Mouse (Mus musculus): ENCODE results near the gene Thap2.

Thap2 gene

DNA sequence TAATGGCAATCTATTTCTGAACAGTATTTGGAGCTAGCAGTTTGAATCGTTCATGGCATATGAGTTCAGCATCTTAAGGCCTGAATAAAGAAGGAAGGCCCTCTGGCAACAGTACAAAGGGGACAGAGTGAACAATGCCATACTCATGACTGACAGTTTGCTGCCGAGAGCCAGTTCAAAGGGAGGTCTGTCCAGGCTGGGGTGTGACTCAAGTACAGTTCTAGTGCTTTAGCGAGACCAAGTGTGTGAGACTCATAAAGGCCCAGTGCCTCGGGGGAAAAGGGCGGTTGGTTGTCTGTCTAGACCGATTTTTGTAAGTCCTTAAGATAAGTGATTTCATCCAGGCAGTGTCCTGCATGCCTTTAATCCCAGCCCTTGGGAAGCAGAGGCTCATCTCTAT, 29.7 kb downstream of the Thap2 start:
- DNase-seq (ENCODE audit: low spot score) = no peak

DNA sequence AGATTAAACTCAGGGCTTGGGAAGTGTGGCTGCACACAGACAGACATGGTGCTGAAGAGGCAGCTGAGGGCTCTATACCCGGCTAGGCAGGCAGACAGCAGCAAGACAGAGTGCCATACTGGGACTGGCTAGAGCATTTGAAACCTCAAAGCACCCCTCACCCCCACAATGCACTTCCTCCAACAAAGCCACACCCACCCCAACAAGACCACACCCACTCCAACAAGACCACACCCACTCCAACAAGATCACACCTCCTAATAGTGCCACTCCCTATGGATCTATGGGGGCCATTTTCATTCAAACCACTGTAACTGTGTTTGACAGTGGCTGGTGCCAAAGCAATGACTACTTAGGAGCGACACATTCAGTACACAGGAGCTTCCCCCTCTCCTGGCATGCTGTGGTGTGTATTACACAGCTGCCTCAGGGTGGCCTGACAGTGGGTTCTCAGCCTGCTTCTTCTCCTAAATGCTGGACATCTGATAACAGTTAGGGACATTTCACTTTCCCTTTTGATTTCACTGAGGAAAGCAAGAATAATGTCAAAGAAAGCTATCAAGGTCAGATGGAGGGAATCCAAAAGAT, 33.3 kb downstream of the Thap2 start:
- DNase-seq (ENCODE audit: low spot score) = no peak

DNA sequence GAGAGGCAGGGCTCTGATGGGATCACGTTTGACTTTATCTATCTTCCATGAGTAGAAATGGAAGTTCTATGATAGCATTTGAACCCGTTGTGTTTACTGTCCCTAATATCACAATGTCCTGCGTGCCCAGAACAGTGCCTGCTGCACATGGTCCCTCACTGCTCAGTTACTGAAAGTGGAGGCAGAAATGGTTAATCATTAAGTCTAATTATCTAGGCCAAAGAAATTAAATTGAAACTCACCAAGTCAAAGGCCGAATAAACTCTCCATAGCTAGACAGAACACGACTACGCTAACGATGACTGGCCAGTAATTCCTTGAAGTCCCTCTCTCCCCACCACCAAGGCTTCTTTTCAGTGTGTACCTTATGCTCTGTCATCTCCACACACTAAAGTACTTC, 34.7 kb downstream of the Thap2 start:
- no peak for DNase-seq (ENCODE audit: low spot score)

DNA sequence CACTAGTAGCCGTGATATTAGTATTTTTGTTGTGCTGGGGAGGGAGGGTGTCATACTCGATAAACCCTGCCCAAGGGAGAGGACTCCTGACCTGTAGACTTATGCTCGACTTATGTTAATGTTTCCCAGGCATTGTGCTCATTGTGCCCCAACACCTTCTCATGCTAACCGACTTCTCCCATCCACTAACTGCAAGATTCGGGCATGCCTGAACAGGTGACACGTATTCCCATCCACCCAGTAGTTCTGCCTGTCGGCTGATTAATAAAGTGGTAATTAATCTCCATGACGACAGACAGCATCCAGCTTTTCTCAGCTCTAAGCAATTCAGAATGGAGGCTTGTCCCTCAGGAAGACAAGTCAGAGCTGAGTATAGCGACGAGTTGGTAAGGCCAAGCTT, 35.2 kb downstream of the Thap2 start:
- DNase-seq (ENCODE audit: low spot score) = no peak

DNA sequence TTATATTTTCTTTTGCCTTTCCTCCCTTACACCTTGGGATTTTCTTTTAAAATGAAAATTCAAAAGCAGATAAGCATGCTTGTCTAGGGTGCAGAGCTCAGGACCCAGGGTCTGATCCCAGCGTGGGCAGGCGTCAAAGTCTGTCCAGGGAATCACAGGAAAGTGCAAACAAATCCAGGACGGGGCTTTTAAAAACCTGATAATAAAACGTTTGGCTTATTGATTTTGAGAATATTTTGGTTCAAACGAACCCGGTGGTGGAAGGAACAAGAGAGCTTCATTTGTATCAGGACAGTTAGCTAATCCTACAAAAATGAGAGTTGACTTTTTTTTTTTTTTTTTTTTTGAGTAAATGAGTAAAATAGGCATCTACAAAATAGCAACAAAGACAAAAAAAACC, 36.1 kb downstream of the Thap2 start:
- no peak for DNase-seq (ENCODE audit: low spot score)

DNA sequence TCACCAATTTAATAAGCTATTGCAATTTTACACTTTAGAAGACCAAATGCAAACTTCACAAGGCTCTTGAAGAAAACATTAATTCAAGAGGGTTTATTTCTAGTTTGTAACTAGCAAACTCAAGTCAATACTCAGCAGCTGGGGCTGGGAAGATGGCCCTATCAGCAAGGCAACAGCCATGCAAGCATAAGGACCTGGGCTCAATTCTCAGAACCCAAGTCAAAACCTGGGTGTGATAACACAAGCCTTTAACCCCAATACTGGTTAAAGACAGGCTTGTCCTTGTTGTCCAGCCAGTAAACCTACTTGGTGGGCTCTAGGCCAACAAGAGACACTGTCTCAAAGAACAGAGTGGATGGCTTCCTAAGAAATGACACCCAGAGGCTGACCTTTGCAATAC, 37.8 kb downstream of the Thap2 start:
- no peak for DNase-seq (ENCODE audit: low spot score)

DNA sequence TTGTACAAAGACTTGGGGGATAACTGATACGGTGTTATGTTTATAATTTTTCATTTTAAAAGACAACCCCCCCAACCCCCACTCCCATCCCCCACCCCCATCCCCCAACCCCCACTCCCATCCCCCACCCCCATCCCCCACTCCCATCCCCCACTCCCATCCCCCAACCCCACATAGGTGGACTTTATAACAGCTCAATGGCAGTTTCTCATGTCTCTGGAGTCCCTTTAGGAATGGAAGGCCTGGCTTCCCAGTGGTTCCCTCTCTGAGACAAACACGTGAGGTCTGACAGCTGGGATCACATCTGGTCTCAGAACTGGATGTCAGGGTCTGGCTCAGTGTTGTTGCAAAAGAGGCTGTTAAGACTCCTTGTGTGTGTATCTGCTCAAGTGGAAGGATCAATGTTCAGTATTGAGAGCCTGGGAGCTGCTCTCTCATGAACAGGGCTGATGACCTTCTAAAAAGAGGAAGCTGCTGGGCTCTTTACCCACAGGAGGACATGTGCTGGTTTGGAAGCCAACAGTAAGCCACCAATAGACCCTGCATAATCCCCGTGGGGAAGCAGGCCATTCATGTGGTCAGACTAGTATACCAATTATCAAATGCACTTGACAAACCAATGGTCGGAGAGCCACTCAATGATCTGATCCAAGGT, 41.3 kb downstream of the Thap2 start:
- no peak for DNase-seq (ENCODE audit: low spot score)

DNA sequence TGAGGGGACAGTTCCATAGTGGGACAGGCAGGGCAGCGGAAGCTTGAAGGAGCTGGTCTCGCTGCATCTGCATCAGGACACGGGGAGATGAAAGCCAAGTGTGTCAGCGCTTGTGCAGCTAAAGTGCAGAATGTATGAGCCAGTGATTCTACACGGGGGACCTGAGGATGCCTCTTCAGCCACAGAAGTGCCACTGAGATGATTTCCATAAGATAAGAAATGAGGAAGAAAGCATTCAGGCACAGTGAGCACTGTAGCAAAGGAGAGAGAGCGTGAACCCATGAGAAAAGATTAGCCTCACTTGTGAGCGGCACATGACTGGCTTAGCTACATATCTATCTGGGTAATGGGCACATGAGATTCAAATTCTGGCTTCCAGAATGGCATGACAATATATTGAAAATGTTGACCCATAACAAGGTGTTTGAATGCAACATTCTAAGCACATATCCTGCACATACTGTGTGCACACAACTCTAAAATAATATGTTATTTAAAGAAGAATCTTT, 44.4 kb downstream of the Thap2 start:
- DNase-seq (ENCODE audit: low spot score) = no peak

DNA sequence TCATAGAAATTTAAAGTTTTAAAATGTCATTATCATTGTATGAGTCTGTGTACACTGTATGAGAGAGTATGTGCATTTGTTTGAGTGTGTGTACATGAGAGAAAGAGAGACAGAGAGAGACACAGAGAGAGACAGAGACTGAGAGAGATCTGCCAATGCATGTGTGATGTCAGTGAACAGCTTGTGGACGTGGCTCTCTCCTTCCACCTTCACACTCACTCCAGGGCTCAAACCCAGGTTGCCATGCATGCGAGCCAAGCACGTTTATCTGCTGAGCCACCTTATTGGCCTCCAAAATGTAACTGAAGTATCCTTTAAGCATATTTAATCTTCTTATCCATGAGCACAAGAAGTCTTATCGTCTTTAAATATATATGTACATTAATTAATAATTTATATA, 47.3 kb downstream of the Thap2 start:
- no peak for DNase-seq (ENCODE audit: low spot score)

DNA sequence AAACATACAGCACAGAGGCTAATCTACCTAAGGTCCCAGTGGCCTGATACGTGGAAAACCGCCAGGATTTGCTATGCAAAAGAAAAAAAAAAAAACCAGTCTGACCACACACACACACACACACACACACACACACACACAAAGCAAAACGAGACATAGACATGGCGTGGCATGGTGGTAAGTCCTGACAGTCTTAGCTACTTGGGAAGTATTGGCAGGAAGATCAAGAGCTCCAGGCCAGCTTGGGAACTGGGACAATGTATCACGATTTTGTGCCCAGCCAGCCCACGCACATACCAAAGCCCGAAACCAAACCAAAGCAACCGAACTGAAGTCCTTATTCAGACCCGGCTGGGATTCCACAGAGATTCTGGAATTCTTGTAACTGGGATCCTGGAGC, 50.7 kb downstream of the Thap2 start:
- no peak for DNase-seq (ENCODE audit: low spot score)

DNA sequence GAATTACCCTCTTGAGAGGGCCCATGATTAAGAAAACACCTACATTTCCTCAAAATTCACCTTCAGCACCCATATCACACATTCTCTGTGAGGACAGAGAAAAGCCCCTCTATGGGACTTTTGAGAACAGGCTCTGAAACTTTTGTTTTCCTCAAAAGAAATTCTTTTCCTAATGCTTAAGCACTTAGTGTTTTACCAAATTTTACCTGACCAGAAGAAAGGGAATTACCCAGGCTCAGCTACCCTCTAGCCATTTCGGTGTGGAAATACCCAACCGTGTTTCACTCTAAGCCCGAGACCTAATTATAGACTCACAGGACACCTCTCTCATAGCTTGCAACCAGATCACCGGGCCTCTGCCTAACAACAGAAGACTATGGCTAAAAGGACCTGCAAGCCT, 51.2 kb downstream of the Thap2 start:
- no peak for DNase-seq (ENCODE audit: low spot score)

DNA sequence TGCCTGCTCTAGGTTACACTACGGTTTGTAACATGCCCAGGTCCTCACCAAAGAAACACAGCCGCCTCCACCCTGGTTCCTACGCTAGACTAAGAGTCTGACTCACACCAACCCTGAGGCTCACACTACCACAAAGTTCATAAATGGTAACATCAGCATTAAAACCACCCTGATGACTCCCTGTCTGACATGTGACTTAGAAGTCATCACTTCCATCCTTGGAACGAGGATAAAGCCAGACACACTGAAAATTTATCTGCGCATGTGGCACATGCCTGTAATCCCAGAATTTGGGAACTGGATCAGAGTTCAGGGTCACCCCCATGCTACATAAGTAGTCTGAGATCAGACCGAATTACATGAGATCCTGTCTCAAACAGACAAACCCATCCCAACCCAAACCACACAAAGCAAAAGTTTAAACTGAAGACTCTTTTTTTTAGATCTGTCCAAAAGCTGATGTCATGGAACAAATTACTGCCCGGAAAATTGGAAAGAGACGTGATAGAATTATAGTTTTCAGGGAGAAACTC, 51.8 kb downstream of the Thap2 start:
- DNase-seq (ENCODE audit: low spot score) = no peak

DNA sequence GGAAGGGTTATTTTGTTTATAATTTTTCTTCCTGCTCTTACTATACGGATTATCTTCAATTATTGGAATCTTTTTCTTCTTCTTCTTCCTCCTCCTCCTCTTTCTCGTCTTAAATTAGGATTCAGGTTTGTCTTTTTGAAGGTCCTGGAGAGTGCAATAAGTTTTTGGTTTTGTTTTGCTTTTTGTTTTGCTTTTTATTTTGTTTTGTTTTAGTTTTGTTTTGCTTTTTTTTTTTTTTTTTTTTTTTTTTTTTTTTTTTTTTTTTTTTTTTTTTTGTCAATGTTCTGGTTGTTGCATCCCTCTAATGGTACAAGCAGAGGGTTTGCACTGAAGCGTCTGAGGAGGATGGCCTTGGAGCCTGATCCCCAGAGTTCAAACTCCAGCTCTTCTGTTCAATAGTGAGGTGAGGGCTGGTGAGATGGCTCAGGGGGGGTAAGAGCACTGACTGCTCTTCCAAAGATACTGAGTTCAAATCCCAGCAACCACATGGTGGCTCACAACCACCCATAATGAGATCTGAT, 55.2 kb downstream of the Thap2 start:
- no peak for DNase-seq (ENCODE audit: low spot score)

DNA sequence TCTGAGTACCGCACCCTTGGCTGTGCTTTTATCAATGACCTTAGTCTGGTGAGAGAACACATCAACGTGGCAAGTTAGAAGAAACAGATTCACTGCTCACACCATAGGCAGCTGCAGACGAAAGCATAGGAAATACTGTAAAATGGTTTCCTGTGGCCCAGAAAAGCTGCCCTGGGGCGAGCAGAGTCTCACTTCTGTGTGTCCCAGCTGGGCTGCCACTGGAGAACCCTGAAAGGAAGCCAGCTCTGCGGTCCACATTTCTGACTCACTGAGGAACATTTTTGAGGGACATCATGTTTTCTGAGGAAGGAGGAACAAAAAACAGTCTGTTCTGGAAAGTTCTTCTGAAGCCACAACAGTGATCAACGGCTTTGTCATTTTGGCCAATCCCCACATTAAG, 55.7 kb downstream of the Thap2 start:
- no peak for DNase-seq (ENCODE audit: low spot score)

DNA sequence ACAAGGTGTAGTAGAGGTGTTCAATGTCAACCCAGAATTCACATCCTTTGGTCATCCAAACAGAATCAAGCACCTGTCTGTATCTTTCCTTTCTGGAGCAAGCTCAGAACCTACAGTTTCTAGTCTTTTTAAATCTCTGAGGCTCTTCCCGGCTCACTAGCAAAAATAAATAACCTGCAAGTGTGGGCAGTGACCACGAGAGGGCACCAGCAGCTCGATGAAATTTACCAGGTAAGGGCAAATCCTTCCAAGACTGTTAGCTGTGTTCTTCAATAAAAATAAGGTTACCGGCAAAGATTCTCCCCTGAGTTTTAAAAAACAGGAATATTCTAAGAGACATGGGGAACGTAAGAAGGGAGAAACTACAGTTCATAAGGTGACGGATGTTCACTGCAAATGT, 60.9 kb downstream of the Thap2 start:
- DNase-seq (ENCODE audit: low spot score) = peak; percentile 36

DNA sequence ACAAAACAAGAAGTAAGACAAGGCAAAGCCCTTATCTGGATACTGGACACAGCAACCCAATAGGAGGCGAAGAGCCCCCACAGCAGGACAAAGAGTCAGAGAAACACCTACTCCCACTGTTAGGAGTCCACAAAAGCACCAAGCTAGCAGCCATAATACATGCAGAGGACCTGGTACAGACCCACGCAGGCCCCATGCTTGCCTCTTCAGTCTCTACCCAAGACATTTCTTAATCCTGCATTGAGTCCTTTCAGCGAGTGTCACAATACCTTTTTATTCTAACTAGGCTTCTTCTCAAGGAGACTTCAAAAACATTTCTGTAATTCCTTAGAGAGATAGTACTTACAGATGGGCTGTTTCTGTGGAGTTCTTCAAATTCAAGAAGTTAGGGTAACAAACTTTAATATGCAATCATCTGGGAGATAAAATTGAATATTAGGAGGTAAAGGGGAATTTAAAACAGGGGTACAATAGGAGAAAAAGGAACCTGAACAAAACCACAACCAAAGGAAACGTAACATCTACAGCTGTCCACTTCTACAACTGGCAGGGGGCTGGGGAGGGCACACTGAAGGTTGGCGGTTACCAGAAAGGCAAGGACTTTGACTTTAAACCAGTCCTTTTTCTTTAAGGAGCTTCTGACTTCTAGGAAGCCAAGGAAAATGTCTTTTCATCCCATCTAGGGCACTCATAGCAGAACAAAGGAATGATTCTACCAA, 62.8 kb downstream of the Thap2 start:
- no peak for DNase-seq (ENCODE audit: low spot score)

All from yolk sac, embryonic 10.5 days (tissue).